ENCODE assay signal across 8 mouse cellular contexts in the genomic region with DNA sequence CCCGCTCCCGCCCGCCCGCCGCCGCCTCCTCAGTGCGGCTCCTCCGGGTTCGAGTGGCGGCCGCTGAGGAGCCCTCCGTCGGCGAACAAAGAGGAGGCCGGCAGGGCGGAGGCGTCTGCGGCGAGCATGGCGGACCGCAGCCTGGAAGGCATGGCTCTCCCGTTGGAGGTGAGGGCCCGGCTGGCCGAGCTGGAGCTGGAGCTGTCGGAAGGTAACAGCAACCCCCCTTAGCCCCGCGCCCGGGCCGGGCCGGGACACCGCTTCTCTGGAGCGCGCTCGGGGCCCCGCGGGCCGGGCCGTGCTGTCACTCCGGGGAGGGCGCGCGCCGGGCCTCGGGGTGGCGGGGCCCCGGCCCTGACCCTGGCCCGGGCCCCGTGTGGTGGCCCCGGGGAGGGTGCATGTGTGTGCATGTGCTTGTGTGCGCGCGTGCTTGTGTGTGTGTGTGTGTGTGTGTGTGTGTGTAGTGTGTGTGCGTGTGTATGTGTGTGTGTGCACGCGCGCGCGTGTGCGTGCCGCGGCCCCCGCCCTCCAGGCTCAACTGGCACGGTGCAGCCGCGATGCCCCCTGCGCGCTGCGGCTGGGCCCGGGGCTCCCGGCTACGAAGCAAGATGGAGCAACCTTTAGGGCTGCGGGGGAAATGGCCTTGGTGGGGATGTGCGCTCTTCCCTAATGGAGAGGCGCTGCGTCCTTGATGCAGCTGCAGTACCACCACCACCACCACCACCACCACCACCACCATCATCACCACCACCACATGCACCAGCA. TPM values are rescaled to one million over a fixed set of nuclear protein-coding genes. Genes with fewer than 3 reads are reported as not detected.
DNase-seq lines count a peak whose midpoint lies in the region; ATAC-seq lines count a peak whose summit lies in the region.

No protein-coding gene starts in this region.

- H3K4me1 ChIP-seq in kidney, embryonic 15.5 days = peaks cover 13% of the 10 kb centered on the region
- H3K4me1 ChIP-seq in liver, embryonic 11.5 days (replicated peaks; ENCODE audit: control insufficient read depth, insufficient read depth, low read length) = no peaks in the 10 kb centered on the region

- peak overlapping the region; percentile 85 for H3K4me2 ChIP-seq in kidney, embryonic 15.5 days
- H3K4me2 ChIP-seq in liver, embryonic 11.5 days = peak overlapping the region; percentile 92

- H3K9me3 ChIP-seq in kidney, embryonic 15.5 days (replicated peaks) = no peaks in the 10 kb centered on the region
- no peaks in the 10 kb centered on the region for H3K9me3 ChIP-seq in liver, embryonic 11.5 days (ENCODE audit: control insufficient read depth, low read length)

- DNase-seq in right cerebral cortex, adult 2 months (ENCODE audit: low spot score in 2 of 2) = peak; percentile 29 to 50
- DNase-seq in right cerebral cortex, adult 18-20 months = no peak
- peak; percentile 24 for DNase-seq in embryo, embryonic 11.5 days (ENCODE audit: low read depth, low spot score)
- DNase-seq in heart, adult 18-20 months = peak; percentile 53 to 67
- no peak for DNase-seq in liver, embryonic 11.5 days (ENCODE audit: low spot score)
- DNase-seq in neural tube, embryonic 10.5 days (ENCODE audit: extremely low spot score, low spot score) = peak; percentile 72
- peak; percentile 75 for DNase-seq in testis, postnatal 10 days (ENCODE audit: low spot score)

- under 1% methylated on average over 66 of the region's 75 CpGs for WGBS in kidney, embryonic 15.5 days
- under 1% methylated on average over 73 of the region's 75 CpGs for WGBS in liver, embryonic 11.5 days

- H3K36me3 ChIP-seq in kidney, embryonic 15.5 days = no peaks in the 10 kb centered on the region
- no peaks in the 10 kb centered on the region for H3K36me3 ChIP-seq in liver, embryonic 11.5 days (ENCODE audit: control insufficient read depth, insufficient read depth, low read length)

- ATAC-seq in kidney, embryonic 15.5 days (replicated peaks; ENCODE audit: low FRiP score) = peak; percentile 89
- ATAC-seq in liver, embryonic 11.5 days (replicated peaks; ENCODE audit: low FRiP score) = peak; percentile 67

- H3K27me3 ChIP-seq in kidney, embryonic 15.5 days = no peaks in the 10 kb centered on the region; the same call in 1 of the 2 replicates
- H3K27me3 ChIP-seq in liver, embryonic 11.5 days (replicated peaks; ENCODE audit: control insufficient read depth, insufficient read depth, low read length) = peaks cover 5% of the 10 kb centered on the region; the same call in 1 of the 2 replicates

- H3K27ac ChIP-seq in kidney, embryonic 15.5 days = peak overlapping the region; percentile 97
- peak overlapping the region; percentile 72 for H3K27ac ChIP-seq in liver, embryonic 11.5 days (ENCODE audit: low read depth, low read length)

- peak overlapping the region; percentile 95 for H3K4me3 ChIP-seq in kidney, embryonic 15.5 days (replicated peaks)
- H3K4me3 ChIP-seq in liver, embryonic 11.5 days (ENCODE audit: low read depth, low read length) = peak overlapping the region; percentile 82

- peak overlapping the region; percentile 98 for H3K9ac ChIP-seq in kidney, embryonic 15.5 days
- H3K9ac ChIP-seq in liver, embryonic 11.5 days (ENCODE audit: low read depth, low read length) = peak overlapping the region; percentile 69

RNA-seq across cellular contexts. Expression of gene Dip2c, which starts 0.7 kb away (rescaled TPM):
- total RNA-seq in heart, adult 18-20 months (2021) = 10 to 100 TPM; 41.0 to 43.2 TPM
- polyA plus RNA-seq in kidney, embryonic 15.5 days (2015; fragmentation: Nextera tagmentation; extraction: Ambion mirVana) = 3.9 and 5.2 TPM in 2 replicates
- polyA plus RNA-seq in liver, embryonic 11.5 days (2014; fragmentation: Nextera tagmentation; extraction: Ambion mirVana) = 2.2 and 2.5 TPM in 2 replicates

Comparison
In these comparisons a context has a peak if more than half of its experiments do, and no peak if none do; other contexts are left out.
1. DNase-seq: peak in right cerebral cortex, adult 2 months (2 of 2), embryo, embryonic 11.5 days (single experiment), heart, adult 18-20 months (2 of 2), neural tube, embryonic 10.5 days (single experiment) and testis, postnatal 10 days (single experiment); none in right cerebral cortex, adult 18-20 months (single experiment) and liver, embryonic 11.5 days (single experiment).